Mouse (Mus musculus): Measurements from ENCODE around the gene Cul3. TPM values are rescaled to one million over a fixed set of nuclear protein-coding genes. Genes with fewer than 3 reads are reported as not detected.

The Cul3 gene
- polyA plus RNA-seq, 1 experiment from 2014 or later = 36.6 TPM

- 77% methylated on average over 4 of the region's 4 CpGs for WGBS
- ATAC-seq = no peak
- Histone ChIP-seq H3K9me3 (no peaks in the 10 kb centered on the region), H3K4me1 (replicated peaks) (no peaks in the 10 kb centered on the region), H3K4me3 (replicated peaks) (no peak overlapping the region), H3K9ac (replicated peaks) (no peak overlapping the region), H3K27ac (no peak overlapping the region), H3K4me2 (replicated peaks) (no peak overlapping the region), H3K36me3 (no peaks in the 10 kb centered on the region), H3K27me3 (no peaks in the 10 kb centered on the region)
Observed at GRCm38 (mm10) chr1:80360038-80360608, 19.8 kb upstream of the Cul3 start.

- Histone ChIP-seq H3K4me1 (replicated peaks) (peaks cover 31% of the 10 kb centered on the region), H3K27ac (peak overlapping the region; percentile 99), H3K9ac (replicated peaks) (peak overlapping the region; percentile 98), H3K36me3 (no peaks in the 10 kb centered on the region), H3K4me2 (replicated peaks) (peak overlapping the region; percentile 93), H3K9me3 (no peaks in the 10 kb centered on the region), H3K4me3 (replicated peaks) (peak overlapping the region; percentile 96), H3K27me3 (no peaks in the 10 kb centered on the region)
- 0% methylated on average over 30 of the region's 59 CpGs for WGBS
- ATAC-seq = peak; percentile 43
Observed at GRCm38 (mm10) chr1:80340061-80340435, 232 bp downstream of the Cul3 start.

DNA sequence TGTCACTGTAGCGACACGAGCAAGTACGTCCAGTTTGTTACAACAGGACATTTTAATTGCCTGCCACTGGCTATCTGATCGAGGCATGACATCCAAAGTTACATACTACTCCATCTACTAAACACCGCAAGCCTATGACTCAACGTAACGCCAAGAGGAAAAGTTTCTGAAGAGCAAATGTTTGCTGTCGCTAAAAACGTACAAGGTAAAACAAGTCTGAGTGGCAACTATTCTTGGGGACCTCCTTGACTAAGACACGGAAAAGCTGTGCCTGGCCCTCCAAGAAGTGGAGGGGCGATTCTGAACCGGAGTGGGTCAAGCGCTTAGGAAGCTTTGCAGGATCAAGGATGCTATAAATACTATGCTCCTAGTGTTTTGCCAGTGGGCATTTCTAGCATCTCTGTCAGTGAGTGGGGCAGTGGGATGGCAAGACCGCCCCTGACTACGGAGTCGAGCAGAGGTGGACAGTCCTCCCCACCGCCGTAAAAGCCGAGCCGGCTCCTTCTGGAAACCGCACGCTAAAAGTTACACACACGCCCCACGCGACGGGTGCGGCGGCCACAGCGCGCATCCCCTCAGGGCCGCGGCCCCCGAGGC is 757 bp downstream of the Cul3 start:
- ATAC-seq = peak; percentile 28
- H3K4me2 ChIP-seq (replicated peaks) = peak overlapping the region; percentile 93
- WGBS = 0% methylated on average over 33 of the region's 33 CpGs
- H3K4me3 ChIP-seq (replicated peaks) = peak overlapping the region; percentile 96
- peak overlapping the region; percentile 98 for H3K9ac ChIP-seq (replicated peaks)
- no peaks in the 10 kb centered on the region for H3K27me3 ChIP-seq
- H3K9me3 ChIP-seq = no peaks in the 10 kb centered on the region
- H3K36me3 ChIP-seq = no peaks in the 10 kb centered on the region
- peaks cover 35% of the 10 kb centered on the region for H3K4me1 ChIP-seq (replicated peaks)
- H3K27ac ChIP-seq = peak overlapping the region; percentile 99

DNA sequence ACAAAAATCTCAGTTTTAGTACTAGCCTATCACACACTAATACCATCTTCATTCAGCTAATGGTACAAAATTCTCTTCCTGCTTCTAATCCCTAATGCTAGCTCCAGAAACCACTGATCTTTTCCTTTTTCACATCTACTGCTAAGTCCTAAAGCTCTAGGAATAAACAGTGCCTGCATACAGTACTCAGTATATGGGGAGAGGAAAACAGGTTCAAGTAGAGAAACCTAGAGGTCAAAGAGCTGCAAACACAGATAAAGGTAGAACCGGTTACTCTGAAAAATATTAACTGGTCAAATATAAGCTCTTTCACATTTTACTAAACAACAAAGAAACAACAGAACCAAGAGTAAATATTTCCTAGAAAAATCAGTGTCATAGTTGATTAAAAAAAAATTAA is 1.9 kb downstream of the Cul3 start:
- 38% methylated on average over 1 of the region's 1 CpGs for WGBS
- Histone ChIP-seq H3K9ac (replicated peaks) (peak overlapping the region; percentile 55; the same call in 1 of the 2 replicates), H3K27ac (no peak overlapping the region)

GRCm38 (mm10) chr1:80335726-80336368 is 4.4 kb downstream of the Cul3 start:
- no peak for ATAC-seq
- Histone ChIP-seq H3K4me3 (replicated peaks) (no peak overlapping the region), H3K9me3 (no peaks in the 10 kb centered on the region), H3K9ac (replicated peaks) (no peak overlapping the region), H3K27me3 (no peaks in the 10 kb centered on the region), H3K4me2 (replicated peaks) (no peak overlapping the region), H3K4me1 (replicated peaks) (peaks cover 46% of the 10 kb centered on the region), H3K36me3 (no peaks in the 10 kb centered on the region), H3K27ac (no peak overlapping the region)
- WGBS = 91% methylated on average over 1 of the region's 1 CpGs

More for the DNA sequence above, 1.9 kb downstream of the Cul3 start:
- Histone ChIP-seq H3K4me3 (replicated peaks) (peak overlapping the region; percentile 96), H3K9me3 (no peaks in the 10 kb centered on the region), H3K4me1 (replicated peaks) (peaks cover 38% of the 10 kb centered on the region), H3K36me3 (no peaks in the 10 kb centered on the region), H3K4me2 (replicated peaks) (peak overlapping the region; percentile 93), H3K27me3 (no peaks in the 10 kb centered on the region)
- no peak for ATAC-seq

DNA sequence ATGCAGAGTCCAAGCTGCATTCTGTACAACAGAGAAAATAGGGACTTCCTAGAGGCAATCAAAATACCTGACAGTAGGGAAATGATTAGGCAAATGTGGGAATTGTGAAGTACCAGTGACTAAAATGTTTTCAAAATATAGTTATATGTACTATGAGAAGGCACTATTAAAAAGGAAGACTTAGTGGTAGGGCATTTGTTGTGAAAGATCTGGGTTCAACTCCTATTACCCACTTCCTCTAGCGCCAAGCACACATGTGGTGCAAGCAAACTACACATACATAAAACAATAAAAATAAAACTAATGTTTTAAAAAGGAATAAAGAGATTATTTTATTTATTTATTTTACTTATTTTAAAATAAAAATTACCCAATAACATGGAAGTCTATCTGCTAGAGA is 5.2 kb downstream of the Cul3 start:
- ATAC-seq = no peak
- no peaks in the 10 kb centered on the region for H3K36me3 ChIP-seq
- H3K4me3 ChIP-seq (replicated peaks) = no peak overlapping the region
- no peak overlapping the region for H3K4me2 ChIP-seq (replicated peaks)
- no peak overlapping the region for H3K9ac ChIP-seq (replicated peaks)
- no peaks in the 10 kb centered on the region for H3K9me3 ChIP-seq
- no peaks in the 10 kb centered on the region for H3K27me3 ChIP-seq
- no peak overlapping the region for H3K27ac ChIP-seq
- H3K4me1 ChIP-seq (replicated peaks) = peaks cover 49% of the 10 kb centered on the region
- 97% methylated on average over 1 of the region's 1 CpGs for WGBS

DNA sequence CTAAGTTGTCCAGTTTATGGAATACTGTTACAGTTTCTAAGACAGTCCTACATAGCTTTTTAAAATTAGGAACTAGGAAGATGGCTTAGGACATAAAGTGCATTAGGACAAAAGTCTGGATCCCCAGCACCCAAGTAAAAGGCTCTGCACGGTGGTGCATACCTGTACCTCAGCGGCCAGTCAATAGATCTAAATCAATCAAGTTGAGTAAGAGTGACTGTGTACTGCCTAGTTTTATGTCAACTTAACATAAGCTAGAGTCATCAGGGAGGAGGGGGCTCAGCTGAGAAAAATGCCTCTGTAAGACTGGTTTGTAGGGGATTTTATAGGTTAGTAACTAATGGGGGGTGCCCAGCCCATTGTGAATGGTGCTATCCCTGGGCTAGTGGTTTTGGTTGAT is 9.3 kb downstream of the Cul3 start:
- 89% methylated on average over 2 of the region's 2 CpGs for WGBS
- Histone ChIP-seq H3K4me1 (replicated peaks) (peaks cover 29% of the 10 kb centered on the region), H3K4me2 (replicated peaks) (no peak overlapping the region), H3K27ac (no peak overlapping the region), H3K4me3 (replicated peaks) (no peak overlapping the region), H3K36me3 (no peaks in the 10 kb centered on the region), H3K9me3 (no peaks in the 10 kb centered on the region), H3K9ac (replicated peaks) (no peak overlapping the region), H3K27me3 (no peaks in the 10 kb centered on the region)
- ATAC-seq = no peak

DNA sequence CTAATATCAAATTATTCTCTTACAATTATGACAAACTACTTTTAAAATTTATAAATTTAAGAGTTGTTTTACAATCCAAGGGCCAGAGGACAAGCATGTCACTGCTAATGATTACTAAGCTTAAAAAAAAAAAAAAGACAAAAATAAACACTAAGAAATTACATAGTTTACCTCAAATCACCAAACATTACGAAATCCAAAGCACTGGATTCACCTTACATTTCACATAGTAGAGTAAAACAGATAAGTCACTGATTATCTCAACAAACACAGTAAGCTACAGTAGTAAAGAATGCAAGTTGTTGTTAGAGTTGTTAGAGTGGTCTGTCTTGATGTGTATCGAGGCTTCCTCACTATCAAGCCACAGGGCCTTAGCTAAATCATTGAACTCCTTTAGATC is 14.5 kb downstream of the Cul3 start:
- Histone ChIP-seq H3K27ac (no peak overlapping the region), H3K4me1 (replicated peaks) (peaks cover 8% of the 10 kb centered on the region), H3K9me3 (no peaks in the 10 kb centered on the region), H3K36me3 (peaks cover 4% of the 10 kb centered on the region; the same call in 1 of the 2 replicates), H3K9ac (replicated peaks) (no peak overlapping the region), H3K27me3 (no peaks in the 10 kb centered on the region), H3K4me2 (replicated peaks) (no peak overlapping the region), H3K4me3 (replicated peaks) (no peak overlapping the region)
- 93% methylated on average over 2 of the region's 2 CpGs for WGBS
- ATAC-seq = no peak

DNA sequence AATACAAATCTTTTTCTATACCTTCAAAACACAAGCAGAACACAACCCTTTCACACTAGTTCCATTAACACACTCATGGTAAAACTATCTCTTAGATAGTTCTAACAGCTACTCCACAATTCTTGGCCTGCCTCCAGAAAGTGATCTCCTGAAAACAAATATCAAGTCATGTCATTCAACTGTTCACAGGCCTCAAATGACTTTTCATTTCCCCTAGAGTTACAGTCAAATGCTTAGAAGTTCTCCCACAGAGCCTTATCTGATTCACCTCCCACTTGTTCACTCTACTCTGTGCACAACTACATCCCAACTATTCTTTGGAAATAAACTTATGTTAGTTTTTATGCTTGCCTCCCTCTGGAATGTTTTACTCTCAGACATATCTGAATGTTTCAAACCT is 15.9 kb downstream of the Cul3 start:
- H3K9me3 ChIP-seq = no peaks in the 10 kb centered on the region
- H3K27ac ChIP-seq = no peak overlapping the region
- H3K4me1 ChIP-seq (replicated peaks) = 0 out of 2 replicates have a peak, but pooled peaks cover 6% of the 10 kb centered on the region
- peaks cover 4% of the 10 kb centered on the region; the same call in 1 of the 2 replicates for H3K36me3 ChIP-seq
- no peak for ATAC-seq
- no peak overlapping the region for H3K4me2 ChIP-seq (replicated peaks)
- H3K4me3 ChIP-seq (replicated peaks) = no peak overlapping the region
- no peak overlapping the region for H3K9ac ChIP-seq (replicated peaks)
- H3K27me3 ChIP-seq = no peaks in the 10 kb centered on the region

GRCm38 (mm10) chr1:80315533-80316045 is 24.7 kb downstream of the Cul3 start:
- H3K27me3 ChIP-seq = no peaks in the 10 kb centered on the region
- no peaks in the 10 kb centered on the region for H3K4me1 ChIP-seq (replicated peaks)
- H3K4me2 ChIP-seq (replicated peaks) = no peak overlapping the region
- no peaks in the 10 kb centered on the region for H3K36me3 ChIP-seq
- H3K9me3 ChIP-seq = no peaks in the 10 kb centered on the region
- H3K27ac ChIP-seq = no peak overlapping the region
- WGBS = 93% methylated on average over 3 of the region's 3 CpGs
- ATAC-seq = no peak
- no peak overlapping the region for H3K9ac ChIP-seq (replicated peaks)
- no peak overlapping the region for H3K4me3 ChIP-seq (replicated peaks)

GRCm38 (mm10) chr1:80293307-80293706 is 47.0 kb downstream of the Cul3 start:
- no peaks in the 10 kb centered on the region for H3K27me3 ChIP-seq
- 77% methylated on average over 4 of the region's 4 CpGs for WGBS
- no peak overlapping the region for H3K4me2 ChIP-seq (replicated peaks)
- no peak overlapping the region for H3K27ac ChIP-seq
- no peak for ATAC-seq
- no peaks in the 10 kb centered on the region for H3K9me3 ChIP-seq
- H3K36me3 ChIP-seq = no peaks in the 10 kb centered on the region
- no peak overlapping the region for H3K9ac ChIP-seq (replicated peaks)
- H3K4me1 ChIP-seq (replicated peaks) = 0 out of 2 replicates have a peak, but pooled peaks cover 8% of the 10 kb centered on the region
- no peak overlapping the region for H3K4me3 ChIP-seq (replicated peaks)

DNA sequence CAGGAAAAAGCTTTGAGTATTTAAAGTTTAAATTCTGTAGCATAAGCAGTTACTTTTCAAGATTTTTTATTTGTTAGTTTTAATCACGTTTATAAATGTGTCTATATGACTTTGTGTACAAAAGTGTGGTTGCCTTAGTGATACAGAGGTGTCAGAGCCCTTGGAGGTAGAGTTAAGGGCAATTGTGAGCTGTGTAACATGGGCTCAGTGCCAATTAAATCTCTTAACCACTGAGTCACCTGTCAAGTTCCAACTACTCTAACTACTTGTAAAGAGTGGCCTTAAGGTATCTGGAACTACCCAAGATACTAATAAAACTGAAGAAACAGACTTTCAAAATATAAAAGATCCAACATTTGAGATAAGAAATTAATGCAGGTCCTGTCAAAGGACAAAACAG is 61.5 kb downstream of the Cul3 start:
- Histone ChIP-seq H3K27me3 (no peaks in the 10 kb centered on the region), H3K36me3 (peaks cover 43% of the 10 kb centered on the region), H3K4me2 (replicated peaks) (no peak overlapping the region), H3K4me1 (replicated peaks) (no peaks in the 10 kb centered on the region), H3K4me3 (replicated peaks) (no peak overlapping the region), H3K27ac (no peak overlapping the region), H3K9ac (replicated peaks) (no peak overlapping the region), H3K9me3 (no peaks in the 10 kb centered on the region)
- WGBS = 87% methylated on average over 1 of the region's 1 CpGs
- no peak for ATAC-seq

Data from midbrain, embryonic 13.5 days (tissue).